ENCODE assay signal across 8 mouse cellular contexts in the genomic region with DNA sequence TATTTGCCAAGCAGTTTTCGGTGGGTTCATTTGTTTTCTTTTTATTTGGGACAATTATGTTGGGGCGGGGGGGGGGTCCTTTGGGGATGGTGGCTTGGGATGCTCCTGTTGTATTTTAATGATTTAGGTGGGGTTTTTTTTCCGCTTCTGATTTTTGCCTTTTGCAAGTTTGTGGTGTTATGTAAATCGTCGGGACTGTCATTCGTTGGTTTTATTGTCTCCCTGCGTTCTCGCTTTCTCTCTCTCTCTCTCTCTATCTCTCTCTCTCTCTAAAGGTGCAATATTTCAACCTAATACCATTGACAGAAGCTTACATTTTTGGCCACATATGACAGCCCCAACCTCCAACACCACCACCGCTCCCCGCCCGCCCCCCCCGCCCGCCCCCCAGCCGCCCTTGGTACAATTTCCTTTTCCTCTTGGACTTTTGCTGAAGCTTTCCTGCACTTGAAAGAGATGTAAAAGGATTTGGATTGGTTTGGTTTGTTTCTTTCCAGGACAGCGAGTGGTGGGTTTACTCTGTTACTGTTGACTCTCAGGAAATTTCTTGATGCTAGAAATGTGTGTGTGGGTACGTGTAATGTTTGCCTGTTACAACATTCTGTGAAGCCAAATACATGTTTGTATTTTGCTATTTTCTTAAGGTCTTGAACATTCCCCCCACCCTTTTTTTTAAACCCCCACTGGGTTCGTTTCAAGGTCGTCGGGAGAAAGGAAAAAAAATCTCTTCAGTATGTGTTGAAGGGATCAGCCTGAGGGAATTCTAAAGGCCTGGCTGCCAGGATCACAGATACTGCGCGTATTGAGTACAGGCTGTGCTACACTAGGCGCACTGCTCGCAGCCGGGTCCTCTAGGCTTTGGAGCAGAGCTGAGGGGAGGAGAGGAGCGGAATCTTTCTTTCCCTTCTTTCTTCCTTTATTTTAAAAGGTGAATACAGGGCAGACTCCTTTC. TPM values are rescaled to one million over a fixed set of nuclear protein-coding genes. Genes with fewer than 3 reads are reported as not detected.
DNase-seq lines count a peak whose midpoint lies in the region; ATAC-seq and TF ChIP-seq lines count a peak whose summit lies in the region.

No protein-coding gene starts in this region.

- peak overlapping the region; percentile 99 for H3K27ac ChIP-seq in forebrain, embryonic 16.5 days (ENCODE audit: low read length)
- peak overlapping the region; percentile 98 for H3K27ac ChIP-seq in intestine, embryonic 14.5 days (ENCODE audit: low read depth)
- peak overlapping the region; percentile 100 for H3K27ac ChIP-seq in liver, postnatal 0 days (ENCODE audit: low read depth)
- peak overlapping the region; percentile 79 for H3K27ac ChIP-seq in testis, adult 2 months (ENCODE audit: control insufficient read depth, insufficient read depth, low read depth, low read length)

- H3K36me3 ChIP-seq in forebrain, embryonic 16.5 days (ENCODE audit: control insufficient read depth, insufficient read depth): no peaks in the 10 kb centered on the region
- H3K36me3 ChIP-seq in intestine, embryonic 14.5 days (ENCODE audit: control insufficient read depth, insufficient read depth, low read length): no peaks in the 10 kb centered on the region
- H3K36me3 ChIP-seq in liver, postnatal 0 days (replicated peaks; ENCODE audit: insufficient read depth, low read length): no peaks in the 10 kb centered on the region
- no peaks in the 10 kb centered on the region for H3K36me3 ChIP-seq in testis, adult 2 months (ENCODE audit: control insufficient read depth, insufficient read depth, low read length)

- 10% methylated on average over 25 of the region's 25 CpGs for WGBS in lung, adult 2 months
- WGBS in forebrain, embryonic 16.5 days: under 1% methylated on average over 25 of the region's 25 CpGs
- 9% methylated on average over 25 of the region's 25 CpGs for WGBS in intestine, embryonic 14.5 days
- 11% methylated on average over 25 of the region's 25 CpGs for whole genome bisulfite sequencing in liver, postnatal 0 days (ENCODE audit: insufficient replicate concordance)

- peak overlapping the region; percentile 58 for H3K4me3 ChIP-seq in lung, adult 2 months (replicated peaks; ENCODE audit: extremely low read depth, low read depth, low read length)
- H3K4me3 ChIP-seq in forebrain, embryonic 16.5 days (replicated peaks; ENCODE audit: low read length): peak overlapping the region; percentile 79
- peak overlapping the region; percentile 79 for H3K4me3 ChIP-seq in intestine, embryonic 14.5 days (ENCODE audit: low read depth, low read length)
- H3K4me3 ChIP-seq in liver, postnatal 0 days (ENCODE audit: low read depth, low read length): peak overlapping the region; percentile 78
- peak overlapping the region; percentile 79 for H3K4me3 ChIP-seq in testis, adult 2 months (ENCODE audit: control insufficient read depth, low read depth, low read length)

- no peaks in the 10 kb centered on the region for H3K9me3 ChIP-seq in forebrain, embryonic 16.5 days (ENCODE audit: control insufficient read depth, low read length)
- no peaks in the 10 kb centered on the region for H3K9me3 ChIP-seq in intestine, embryonic 14.5 days (ENCODE audit: control insufficient read depth, low read length)
- no peaks in the 10 kb centered on the region for H3K9me3 ChIP-seq in liver, postnatal 0 days (ENCODE audit: low read length)

- no peak for TF ChIP-seq CTCF in lung, adult 2 months (IDR thresholded peaks at IDR 0.05; ENCODE audit: insufficient read depth, low read length)
- no peak for TF ChIP-seq CTCF in brain, embryonic 14.5 days (IDR thresholded peaks at IDR 0.05; ENCODE audit: borderline replicate concordance, extremely low read depth, insufficient read depth, insufficient read length)
- no peak for TF ChIP-seq CTCF in liver, postnatal 0 days (IDR thresholded peaks at IDR 0.05; ENCODE audit: low read depth)
- TF ChIP-seq CTCF in testis, adult 2 months (IDR thresholded peaks at IDR 0.05; ENCODE audit: control insufficient read depth, insufficient read depth, insufficient replicate concordance, low read depth, low read length): no peak

- DNase-seq in lung, adult 2 months: peak; percentile 39
- no peak for DNase-seq in lung, postnatal 25 days (ENCODE audit: low spot score)
- DNase-seq in brain, embryonic 14.5 days (ENCODE audit: low read depth): peak; percentile 84
- DNase-seq in intestine, embryonic 14.5 days (ENCODE audit: low spot score): no peak
- no peak for DNase-seq in liver, postnatal 0 days
- no peak for DNase-seq in ovary, postnatal 10 days (ENCODE audit: low spot score)

- peak overlapping the region; percentile 86 for H3K9ac ChIP-seq in forebrain, embryonic 16.5 days (replicated peaks; ENCODE audit: low read depth, low read length)
- H3K9ac ChIP-seq in intestine, embryonic 14.5 days (ENCODE audit: low read length): peak overlapping the region; percentile 71
- H3K9ac ChIP-seq in liver, postnatal 0 days (replicated peaks): peak overlapping the region; percentile 98

- peaks cover 7% of the 10 kb centered on the region; the same call in 1 of the 2 replicates for H3K4me1 ChIP-seq in lung, adult 2 months (ENCODE audit: control insufficient read depth, insufficient read depth, low read length)
- peaks cover 28% of the 10 kb centered on the region for H3K4me1 ChIP-seq in forebrain, embryonic 16.5 days (replicated peaks; ENCODE audit: control insufficient read depth, insufficient read depth, low read length)
- peaks cover 33% of the 10 kb centered on the region for H3K4me1 ChIP-seq in intestine, embryonic 14.5 days (replicated peaks; ENCODE audit: control insufficient read depth, insufficient read depth, low read length)
- H3K4me1 ChIP-seq in liver, postnatal 0 days (ENCODE audit: insufficient read depth): peaks cover 16% of the 10 kb centered on the region
- H3K4me1 ChIP-seq in testis, adult 2 months (ENCODE audit: control insufficient read depth, insufficient read depth, low read length): peaks cover 12% of the 10 kb centered on the region

- TF ChIP-seq EP300 in liver, postnatal 0 days (IDR thresholded peaks at IDR 0.05; ENCODE audit: low read depth): no peak

- ATAC-seq in forebrain, embryonic 16.5 days: peak; percentile 64
- no peak; the same call in 1 of the 2 replicates for ATAC-seq in intestine, embryonic 14.5 days (replicated peaks; ENCODE audit: low FRiP score, low TSS enrichment, low read depth)
- no peak for ATAC-seq in liver, postnatal 0 days

- TF ChIP-seq POLR2A in lung, adult 2 months (IDR thresholded peaks at IDR 0.05; ENCODE audit: borderline replicate concordance, extremely low read depth, low read depth, low read length): peak; percentile 51; the same call in 1 of the 2 replicates
- TF ChIP-seq POLR2A in brain, embryonic 14.5 days (IDR thresholded peaks at IDR 0.05; ENCODE audit: borderline replicate concordance, extremely low read depth, insufficient read depth, insufficient read length, poor library complexity, severe bottlenecking): no peak
- no peak for TF ChIP-seq POLR2A in testis, adult 2 months (IDR thresholded peaks at IDR 0.05; ENCODE audit: control insufficient read depth, low read depth, low read length)

- H3K27me3 ChIP-seq in forebrain, embryonic 16.5 days (replicated peaks; ENCODE audit: control insufficient read depth, insufficient read depth, low read length): 0 out of 2 replicates have a peak, but pooled peaks cover 6% of the 10 kb centered on the region
- peaks cover 3% of the 10 kb centered on the region; the same call in 1 of the 2 replicates for H3K27me3 ChIP-seq in intestine, embryonic 14.5 days (replicated peaks; ENCODE audit: control insufficient read depth, insufficient read depth, low read length)
- no peaks in the 10 kb centered on the region for H3K27me3 ChIP-seq in liver, postnatal 0 days (ENCODE audit: insufficient read depth, low read length)
- peaks cover 8% of the 10 kb centered on the region for H3K27me3 ChIP-seq in testis, adult 2 months (ENCODE audit: control insufficient read depth, insufficient read depth, low read length)

- peak overlapping the region; percentile 89 for H3K4me2 ChIP-seq in forebrain, embryonic 16.5 days (ENCODE audit: low read length)
- peak overlapping the region; percentile 95 for H3K4me2 ChIP-seq in intestine, embryonic 14.5 days (ENCODE audit: low read length)
- H3K4me2 ChIP-seq in liver, postnatal 0 days (ENCODE audit: low read depth, low read length): peak overlapping the region; percentile 80

RNA-seq across cellular contexts. Expression of gene Bcl6, which starts 0.8 kb away (rescaled TPM):
- polyA plus RNA-seq in lung, adult 2 months (2012; rRNA removed): 26.0 and 28.2 TPM in 2 replicates
- polyA plus RNA-seq in brain, embryonic 14.5 days (2012; rRNA removed): 3.5 and 5.5 TPM in 2 replicates
- 2.4 and 2.5 TPM in 2 replicates for polyA plus RNA-seq in forebrain, embryonic 16.5 days (2015; fragmentation: Nextera tagmentation; extraction: Ambion mirVana)
- polyA plus RNA-seq in intestine, embryonic 14.5 days (2014; fragmentation: Nextera tagmentation; extraction: Ambion mirVana): 0.49 and 0.95 TPM in 2 replicates
- 0.46 and 0.69 TPM in 2 replicates for polyA plus RNA-seq in liver, postnatal 0 days (2015; fragmentation: Nextera tagmentation; extraction: Ambion mirVana)
- 2.2 and 2.4 TPM in 2 replicates for polyA plus RNA-seq in testis, adult 2 months (2012; rRNA removed)

RNA-seq across cellular contexts. Expression of gene Gm37419, which starts 1.2 kb away (rescaled TPM):
- polyA plus RNA-seq in lung, adult 2 months (2012; rRNA removed): not detected in 2 replicates
- not detected in 2 replicates for polyA plus RNA-seq in brain, embryonic 14.5 days (2012; rRNA removed)
- not detected in 2 replicates for polyA plus RNA-seq in forebrain, embryonic 16.5 days (2015; fragmentation: Nextera tagmentation; extraction: Ambion mirVana)
- polyA plus RNA-seq in intestine, embryonic 14.5 days (2014; fragmentation: Nextera tagmentation; extraction: Ambion mirVana): not detected in 2 replicates
- polyA plus RNA-seq in liver, postnatal 0 days (2015; fragmentation: Nextera tagmentation; extraction: Ambion mirVana): not detected in 2 replicates
- not detected in 2 replicates for polyA plus RNA-seq in testis, adult 2 months (2012; rRNA removed)

RNA-seq across cellular contexts. Expression of gene Rtp2, which starts 57.3 kb away (rescaled TPM):
- polyA plus RNA-seq in lung, adult 2 months (2012; rRNA removed): not detected in 2 replicates
- 0.04 and 0.07 TPM in 2 replicates for polyA plus RNA-seq in brain, embryonic 14.5 days (2012; rRNA removed)
- 0.11 TPM in 1 of 2 replicates, not detected in the other for polyA plus RNA-seq in forebrain, embryonic 16.5 days (2015; fragmentation: Nextera tagmentation; extraction: Ambion mirVana)
- polyA plus RNA-seq in intestine, embryonic 14.5 days (2014; fragmentation: Nextera tagmentation; extraction: Ambion mirVana): not detected in 2 replicates
- not detected in 2 replicates for polyA plus RNA-seq in liver, postnatal 0 days (2015; fragmentation: Nextera tagmentation; extraction: Ambion mirVana)
- polyA plus RNA-seq in testis, adult 2 months (2012; rRNA removed): 0.20 and 0.66 TPM in 2 replicates

Comparison
In these comparisons a context has a peak if more than half of its experiments do, and no peak if none do; other contexts are left out.
1. DNase-seq: peak in lung, adult 2 months (single experiment) and brain, embryonic 14.5 days (single experiment); none in lung, postnatal 25 days (single experiment), intestine, embryonic 14.5 days (single experiment), liver, postnatal 0 days (single experiment) and ovary, postnatal 10 days (single experiment).
2. Peak in every context shown above with its lines, with median percentiles within 50 percentile points of each other: H3K4me3 ChIP-seq, H3K27ac ChIP-seq, H3K4me2 ChIP-seq and H3K9ac ChIP-seq.